Mouse (Mus musculus) lung, postnatal 0 days (tissue): ENCODE data around the gene Ankrd52. TPM values are rescaled to one million over a fixed set of nuclear protein-coding genes. Genes with fewer than 3 reads are reported as not detected.
"Not testable (repeated sequence)": the region's sequence is repeated elsewhere in the genome, so short reads cannot be mapped to it uniquely, and the experiment has no call there.

Experiments used
- ATAC-seq: fragments of 200-750 bp; cut with Nextera tagmentation; 2 replicates; pipeline ENCODE4 v1.8.0; 2017; ENCODE audit warnings: moderate library complexity
- DNase-seq: peaks from one replicate; pipeline ENCODE4 v3.0.0-alpha.2; 2016; ENCODE audit warnings: low spot score
- H3K27ac ChIP-seq: fragments of 300-500 bp; sonication (generic); 2 replicates; pipeline ENCODE4 v1.5.1; 2014; ENCODE audit warnings: antibody characterized with exemption, mild to moderate bottlenecking, low read length, mixed read lengths
- H3K27me3 ChIP-seq: fragments of 300-500 bp; sonication (generic); replicated peaks from 2 replicates; pipeline ENCODE4 v1.6.1; 2014; ENCODE audit warnings: low read length, mixed read lengths; ENCODE audit not compliant: insufficient read depth
- H3K36me3 ChIP-seq: fragments of 300-500 bp; sonication (generic); 2 replicates; pipeline ENCODE4 v1.6.1; 2014; ENCODE audit warnings: low read length, mixed read lengths; ENCODE audit not compliant: insufficient read depth
- H3K4me1 ChIP-seq: fragments of 300-500 bp; sonication (generic); 2 replicates; pipeline ENCODE4 v1.6.1; 2014; ENCODE audit warnings: antibody characterized with exemption, low read depth, low read length, mixed read lengths; ENCODE audit not compliant: insufficient read depth
- H3K4me2 ChIP-seq: fragments of 300-500 bp; sonication (generic); replicated peaks from 2 replicates; pipeline ENCODE4 v1.6.1; 2014; ENCODE audit warnings: low read depth, mild to moderate bottlenecking, low read length, moderate library complexity, mixed read lengths
- H3K4me3 ChIP-seq: fragments of 300-500 bp; sonication (generic); 2 replicates; pipeline ENCODE4 v1.5.1; 2014; ENCODE audit warnings: low read depth, low read length
- H3K9ac ChIP-seq: fragments of 300-500 bp; sonication (generic); replicated peaks from 2 replicates; pipeline ENCODE4 v1.6.1; 2014; ENCODE audit warnings: low read depth, mild to moderate bottlenecking
- H3K9me3 ChIP-seq: fragments of 300-500 bp; sonication (generic); 2 replicates; pipeline ENCODE4 v1.6.1; 2016; ENCODE audit warnings: low read length, mixed read lengths
- CTCF ChIP-seq: IDR thresholded peaks from 2 replicates; pipeline ENCODE4 v1.5.1; 2016; ENCODE audit warnings: antibody characterized with exemption, mild to moderate bottlenecking
- EP300 ChIP-seq: IDR thresholded peaks from 2 replicates; pipeline ENCODE4 v1.6.1; 2016; ENCODE audit warnings: antibody characterized with exemption, mild to moderate bottlenecking, control low read depth
- WGBS: fragments of 180-500 bp; shearing (Covaris S2); extraction: QIAGEN DNeasy Blood & Tissue Kit; methylation state at CpG from one replicate; pipeline ENCODE4 v1.1.7; 2014; 5-methylcytosine and 5-hydroxymethylcytosine counted together
- polyA plus RNA-seq: library from polyadenylated mRNA; unstranded; fragments of >200 nt; fragmentation: Nextera tagmentation; extraction: Ambion mirVana; gene quantifications from 2 replicates; pipeline ENCODE4 v1.2.1, GENCODE M21; 2015

Gene Ankrd52
- polyA plus RNA-seq = 4.2 and 4.9 TPM in 2 replicates

DNA sequence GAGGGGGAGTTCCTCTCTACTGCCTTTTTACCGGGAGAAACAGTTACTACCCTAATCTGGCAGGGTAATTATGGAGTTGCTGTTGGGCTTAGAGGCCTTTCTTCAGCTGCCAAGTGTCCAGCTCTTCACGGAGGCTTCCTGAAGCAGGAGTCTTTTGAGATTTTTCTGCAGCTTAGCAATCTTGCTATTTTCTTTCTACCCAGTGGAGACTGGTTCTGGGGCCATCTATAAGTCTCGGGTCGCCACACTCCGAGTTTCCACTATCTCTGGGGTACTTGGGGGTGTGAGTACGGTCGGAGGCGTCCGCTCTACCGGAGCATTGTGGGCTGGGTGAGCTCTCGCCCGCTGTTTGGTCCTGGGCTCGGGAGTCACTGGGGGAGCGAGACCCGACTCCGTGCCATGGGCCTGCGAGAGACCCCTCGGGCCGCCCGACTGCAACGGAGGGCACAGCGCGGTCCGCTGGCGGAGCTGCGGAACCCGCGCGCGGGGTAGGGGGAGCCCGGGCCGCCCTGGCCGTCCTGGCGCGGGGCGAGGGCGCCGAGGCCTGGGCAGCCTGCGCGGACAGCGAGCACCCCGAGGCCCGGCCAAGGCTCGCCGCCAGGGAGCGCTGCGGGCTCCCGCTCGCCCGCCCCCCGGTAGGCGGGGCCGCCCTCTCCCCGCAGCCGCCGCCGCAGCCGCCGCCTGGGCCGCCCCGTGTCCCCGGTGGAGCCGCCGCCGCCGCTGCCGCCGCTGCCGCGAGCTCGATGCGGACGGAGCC lies at the start of gene Ankrd52:
Gene Ankrd52, plus strand, starts transcription at position 661 of the 757 bp plus-strand sequence.
- WGBS = 1% methylated on average over 49 of the region's 73 CpGs
- Histone ChIP-seq H3K9me3 (no peaks in the 10 kb centered on the region), H3K4me3 (peak within 1 kb of the TSS; percentile 90), H3K27me3 (no peaks in the 10 kb centered on the region), H3K4me2 (peak within 1 kb of the TSS; percentile 81), H3K9ac (peak within 1 kb of the TSS; percentile 94), H3K4me1 (peaks cover 5% of the 10 kb centered on the region; the same call in 1 of the 2 replicates), H3K27ac (peak within 1 kb of the TSS; percentile 81), H3K36me3 (0 out of 2 replicates have a peak, but pooled peaks cover 10% of the 10 kb centered on the region)
- ATAC-seq = peak; percentile 96
- peak; percentile 90 for DNase-seq
- TF ChIP-seq CTCF (peak; percentile 58), EP300 (no peak)

DNA sequence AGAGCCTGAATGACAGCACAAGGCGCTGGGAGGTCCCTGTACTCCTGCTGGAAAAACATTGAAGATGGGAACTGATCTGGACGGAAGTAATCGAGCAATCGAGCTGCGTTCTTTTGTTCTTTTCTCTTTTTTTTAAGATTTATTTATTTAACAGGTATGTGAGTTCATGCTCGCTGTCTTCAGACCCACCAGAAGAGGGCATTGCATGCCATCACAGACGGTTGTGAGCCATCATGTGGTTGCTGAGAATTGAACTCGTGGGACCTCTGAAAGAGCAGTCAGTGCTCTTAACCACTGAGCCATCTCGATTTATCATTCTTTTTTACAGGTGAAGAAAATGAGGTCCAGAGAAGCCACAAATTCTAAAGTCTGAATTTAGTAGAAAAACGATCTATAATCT lies 49.3 kb upstream of the Ankrd52 start:
- H3K27me3 ChIP-seq = no peaks in the 10 kb centered on the region
- 83% methylated on average over 10 of the region's 10 CpGs for WGBS

DNA sequence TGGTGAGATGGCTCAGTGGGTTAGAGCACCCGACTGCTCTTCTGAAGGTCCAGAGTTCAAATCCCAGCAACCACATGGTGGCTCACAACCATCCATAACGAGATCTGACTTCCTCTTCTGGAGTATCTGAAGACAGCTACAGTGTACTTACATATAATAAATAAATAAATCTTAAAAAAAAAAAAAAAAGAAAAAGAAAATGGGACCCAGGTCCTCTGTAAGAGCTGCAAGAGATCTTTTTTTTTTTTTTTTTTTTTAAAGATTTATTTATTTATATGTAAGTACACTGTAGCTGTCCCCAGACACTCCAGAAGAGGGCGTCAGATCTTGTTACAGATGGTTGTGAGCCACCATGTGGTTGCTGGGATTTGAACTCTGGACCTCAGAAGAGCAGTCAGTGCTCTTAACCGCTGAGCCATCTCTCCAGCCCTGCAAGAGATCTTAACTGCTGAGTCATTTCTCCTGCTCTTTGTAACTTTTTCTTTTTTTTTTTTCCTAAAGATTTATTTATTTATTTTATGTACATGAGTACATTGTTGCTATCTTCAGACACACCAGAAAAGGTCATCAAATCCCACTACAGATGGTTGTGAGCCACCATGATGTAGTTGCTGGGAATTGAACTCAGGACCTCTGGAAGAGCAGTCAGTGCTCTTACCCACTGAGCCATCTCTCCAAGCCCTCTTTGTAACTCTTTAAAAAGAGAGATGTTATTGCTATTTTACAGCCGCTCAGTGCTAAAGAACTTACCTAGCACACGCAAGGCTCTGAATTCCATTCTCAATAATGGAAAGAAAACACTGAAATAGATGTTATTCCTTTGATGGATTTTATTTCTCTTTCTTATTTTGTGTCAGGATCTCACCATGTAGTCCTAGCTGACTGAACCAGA lies 44.3 kb upstream of the Ankrd52 start:
- not testable (repeated sequence) for H3K27ac ChIP-seq, H3K36me3 ChIP-seq, H3K9me3 ChIP-seq, H3K4me2 ChIP-seq, ATAC-seq, H3K27me3 ChIP-seq, H3K4me1 ChIP-seq, H3K9ac ChIP-seq, DNase-seq, H3K4me3 ChIP-seq
- 76% methylated on average over 5 of the region's 6 CpGs for WGBS

More for the DNA sequence above, 49.3 kb upstream of the Ankrd52 start:
- Histone ChIP-seq H3K9ac (no peak overlapping the region), H3K36me3 (peaks cover 10% of the 10 kb centered on the region; the same call in 1 of the 2 replicates), H3K4me1 (peaks cover 8% of the 10 kb centered on the region), H3K27ac (no peak overlapping the region), H3K4me2 (no peak overlapping the region), H3K4me3 (no peak overlapping the region), H3K9me3 (no peaks in the 10 kb centered on the region)
- DNase-seq (no peak), ATAC-seq (no peak)
- no peak for TF ChIP-seq EP300
- peak; percentile 29; the same call in 1 of the 2 replicates for TF ChIP-seq CTCF

DNA sequence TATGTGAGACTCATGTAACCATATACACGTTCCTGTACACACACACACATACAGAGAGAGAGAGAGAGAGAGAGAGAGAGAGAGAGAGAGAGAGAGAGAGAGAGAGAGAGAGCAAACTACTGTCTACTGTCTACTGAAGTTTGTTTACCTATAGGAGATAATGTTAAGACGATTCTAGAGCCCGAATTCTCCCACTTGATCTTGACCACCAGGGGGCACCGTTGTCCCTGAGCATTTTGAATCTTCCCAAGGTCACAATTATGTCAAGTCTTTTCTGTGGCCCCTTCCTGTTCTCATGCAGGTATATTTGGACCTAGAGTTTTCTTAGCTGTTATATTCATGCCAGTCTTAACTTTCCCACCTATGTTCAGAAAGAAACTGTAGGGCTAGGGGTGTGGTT lies 41.3 kb upstream of the Ankrd52 start:
- Histone ChIP-seq H3K27ac (no peak overlapping the region), H3K4me3 (no peak overlapping the region), H3K4me1 (peaks cover 5% of the 10 kb centered on the region; the same call in 1 of the 2 replicates), H3K9me3 (no peaks in the 10 kb centered on the region), H3K36me3 (no peaks in the 10 kb centered on the region), H3K27me3 (no peaks in the 10 kb centered on the region), H3K4me2 (no peak overlapping the region), H3K9ac (no peak overlapping the region)
- WGBS = 0% methylated on average over 4 of the region's 4 CpGs
- DNase-seq (peak; percentile 86), ATAC-seq (no peak)
- peak; percentile 90 for TF ChIP-seq CTCF
- TF ChIP-seq EP300 = no peak

DNA sequence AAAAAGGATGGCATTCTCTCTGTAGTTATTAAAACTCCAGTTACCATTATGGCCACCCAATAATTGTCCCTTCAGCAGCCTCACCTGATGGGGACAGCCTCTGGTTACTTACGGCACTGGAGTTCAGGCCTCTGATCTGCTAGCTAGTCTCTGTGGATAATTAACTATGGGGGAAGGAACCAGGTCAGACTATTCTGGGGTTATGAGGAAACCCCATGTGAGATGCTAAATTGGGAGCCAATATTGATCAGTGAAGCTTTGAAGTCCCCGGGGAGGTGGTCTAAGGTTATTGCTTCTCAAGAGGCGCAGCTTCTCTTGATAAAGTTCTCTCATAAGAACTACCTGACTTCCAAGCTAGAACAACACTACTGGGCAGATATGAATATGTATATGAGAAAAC lies 40.7 kb upstream of the Ankrd52 start:
- no peak overlapping the region for H3K9ac ChIP-seq
- DNase-seq (no peak), ATAC-seq (no peak)
- no peak overlapping the region for H3K4me2 ChIP-seq
- H3K27ac ChIP-seq = no peak overlapping the region
- TF ChIP-seq CTCF = no peak
- no peak for TF ChIP-seq EP300
- H3K9me3 ChIP-seq = no peaks in the 10 kb centered on the region
- H3K4me3 ChIP-seq = no peak overlapping the region
- no peaks in the 10 kb centered on the region for H3K36me3 ChIP-seq
- H3K27me3 ChIP-seq = no peaks in the 10 kb centered on the region
- 91% methylated on average over 3 of the region's 3 CpGs for WGBS
- peaks cover 5% of the 10 kb centered on the region; the same call in 1 of the 2 replicates for H3K4me1 ChIP-seq

DNA sequence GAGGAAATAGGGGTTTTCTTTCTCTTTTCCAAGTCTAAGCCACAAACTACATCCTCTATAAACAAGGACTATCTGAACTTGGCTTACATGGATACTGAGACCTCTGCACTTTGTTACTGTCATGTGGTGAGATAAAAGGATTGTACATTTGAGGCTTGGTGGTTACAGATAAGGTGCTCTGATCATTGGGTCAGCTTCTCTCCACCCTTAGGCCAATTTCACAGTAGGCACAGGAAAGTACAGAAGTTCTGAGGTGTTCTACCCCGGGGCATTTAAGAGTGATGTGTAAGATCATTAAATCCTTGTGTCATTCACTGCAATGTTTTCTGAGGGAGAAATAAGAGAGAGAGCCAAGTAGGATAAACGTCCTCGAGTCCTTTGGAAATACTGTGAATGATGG lies 40.3 kb upstream of the Ankrd52 start:
- H3K9me3 ChIP-seq = no peaks in the 10 kb centered on the region
- H3K4me2 ChIP-seq = peak overlapping the region; percentile 89; the same call in 1 of the 2 replicates
- DNase-seq (no peak), ATAC-seq (no peak)
- WGBS = 78% methylated on average over 3 of the region's 3 CpGs
- TF ChIP-seq EP300 (no peak), CTCF (no peak)
- H3K4me3 ChIP-seq = no peak overlapping the region
- H3K27ac ChIP-seq = no peak overlapping the region
- no peak overlapping the region for H3K9ac ChIP-seq
- no peaks in the 10 kb centered on the region for H3K36me3 ChIP-seq
- peaks cover 5% of the 10 kb centered on the region; the same call in 1 of the 2 replicates for H3K4me1 ChIP-seq
- H3K27me3 ChIP-seq = no peaks in the 10 kb centered on the region
